Mouse (Mus musculus): ENCODE measurements around the gene Gstm3. TPM values are rescaled to one million over a fixed set of nuclear protein-coding genes. Genes with fewer than 3 reads are reported as not detected.

Gstm3 gene
- polyA plus RNA-seq, 1 experiment = not detected

GRCm38 (mm10) chr3:107939403-107939802 lies 29.7 kb downstream of the Gstm3 start:
- no peak for TF ChIP-seq GATA1 (IDR thresholded peaks at IDR 0.05; ENCODE audit: low read length)

DNA sequence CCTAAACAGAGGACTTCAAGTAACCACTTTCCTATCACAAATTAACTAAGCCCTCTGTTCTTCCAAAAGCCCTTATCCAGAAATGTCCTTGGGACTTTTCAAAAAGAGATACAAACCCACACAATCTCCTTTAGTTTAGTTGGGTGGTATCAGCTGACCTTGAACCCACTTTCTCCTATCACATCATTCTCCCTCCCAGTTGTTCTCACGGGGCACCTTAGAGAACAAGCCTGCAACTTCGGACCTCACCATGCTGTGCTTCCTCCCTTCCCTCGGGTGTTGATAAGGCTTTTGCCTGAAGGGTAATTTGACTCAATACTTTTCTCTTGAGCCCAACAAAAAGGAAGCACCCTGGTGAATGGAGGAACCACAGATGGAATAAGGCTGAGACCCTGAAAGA lies 33.2 kb downstream of the Gstm3 start:
- TF ChIP-seq GATA1 (IDR thresholded peaks at IDR 0.05; ENCODE audit: low read length) = no peak

- no peak for TF ChIP-seq GATA1 (IDR thresholded peaks at IDR 0.05; ENCODE audit: low read length)
Measured at GRCm38 (mm10) chr3:107935268-107935667, 33.8 kb downstream of the Gstm3 start.

DNA sequence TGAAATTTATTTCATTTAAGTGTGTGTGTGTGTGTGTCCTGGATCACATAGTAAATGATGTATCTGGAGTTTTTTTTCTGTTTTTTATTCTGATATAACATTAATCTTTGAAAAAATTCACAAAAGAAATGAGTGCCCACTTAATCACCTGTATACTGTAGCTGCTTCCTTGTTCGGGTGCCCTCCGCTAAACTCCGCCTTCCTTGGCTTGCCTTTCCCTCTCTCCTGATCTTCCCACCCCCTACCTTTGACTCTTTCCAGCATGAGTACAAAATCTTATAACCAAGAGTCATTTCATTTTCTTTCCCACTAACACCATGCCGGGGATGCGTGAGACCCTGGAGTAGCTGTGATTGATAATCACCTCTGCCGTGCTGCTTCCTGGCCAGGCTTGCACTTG lies 37.0 kb downstream of the Gstm3 start:
- TF ChIP-seq GATA1 (IDR thresholded peaks at IDR 0.05; ENCODE audit: low read length) = no peak

DNA sequence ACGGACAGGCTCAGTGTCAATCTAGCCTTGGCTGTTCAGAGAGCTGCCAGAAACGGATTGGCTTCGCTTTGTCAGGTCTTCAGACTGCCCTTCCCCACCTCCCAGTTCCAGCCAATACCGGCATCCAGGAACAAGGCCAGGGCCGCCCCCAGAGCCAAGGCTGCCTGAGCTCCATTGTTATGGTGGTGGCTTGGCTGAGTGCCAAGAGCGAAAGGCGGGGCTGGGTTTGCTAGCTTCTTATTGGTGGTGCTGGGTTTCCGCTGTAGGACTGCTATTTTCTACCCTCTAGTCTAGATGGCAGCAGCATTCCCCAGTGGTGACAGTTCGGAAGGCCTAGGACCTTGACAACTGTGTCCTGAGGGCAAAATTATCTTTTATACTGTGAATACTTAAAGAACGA lies 37.4 kb downstream of the Gstm3 start, which contains the start of gene Gstm7:
Gene Gstm7 (minus strand): TSS at position 148 of the 400 bp plus-strand sequence.
- TF ChIP-seq GATA1 (IDR thresholded peaks at IDR 0.05; ENCODE audit: low read length) = no peak

- TF ChIP-seq GATA1 (IDR thresholded peaks at IDR 0.05; ENCODE audit: low read length) = no peak
Measured at GRCm38 (mm10) chr3:107931134-107931533, 37.9 kb downstream of the Gstm3 start.

DNA sequence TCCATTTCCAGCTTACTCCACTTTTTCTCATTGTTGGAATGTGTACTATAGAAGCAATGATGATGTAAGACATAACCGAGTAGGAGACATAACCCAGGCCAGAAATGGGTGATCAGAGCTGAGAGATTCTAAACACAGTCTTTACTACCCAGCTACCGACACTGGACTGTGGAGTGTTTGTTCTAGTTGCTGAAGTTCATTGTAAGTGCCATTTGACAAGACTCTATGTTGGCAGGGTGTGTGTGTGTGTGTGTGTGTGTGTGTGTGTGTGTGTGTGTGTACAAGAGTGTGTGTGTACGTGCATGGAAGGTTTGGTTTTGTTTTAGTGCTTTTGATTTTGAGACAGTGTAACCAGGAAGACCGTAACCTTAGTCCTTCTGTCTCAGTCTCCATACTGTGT lies 39.4 kb downstream of the Gstm3 start:
- no peak for TF ChIP-seq GATA1 (IDR thresholded peaks at IDR 0.05; ENCODE audit: low read length)

DNA sequence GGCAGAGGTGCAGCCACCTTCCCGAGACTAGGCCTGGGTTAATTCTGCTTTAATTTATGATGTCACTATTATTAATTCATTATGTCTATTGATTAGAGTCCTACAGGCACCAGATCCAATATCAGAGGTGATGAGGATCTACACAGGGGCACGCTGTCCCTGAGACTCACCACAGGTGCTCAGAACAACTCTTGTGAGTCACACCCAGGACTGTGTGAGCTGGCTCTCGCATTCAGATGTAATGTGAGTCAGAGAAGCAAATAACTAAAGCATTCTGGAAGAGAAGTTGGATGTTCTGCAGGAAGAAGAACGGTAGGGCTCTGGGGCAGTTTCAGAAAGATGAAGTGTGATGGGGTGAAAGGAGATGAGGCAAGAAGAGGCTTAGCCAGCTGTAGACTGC lies 39.8 kb downstream of the Gstm3 start:
- TF ChIP-seq GATA1 (IDR thresholded peaks at IDR 0.05; ENCODE audit: low read length) = no peak

DNA sequence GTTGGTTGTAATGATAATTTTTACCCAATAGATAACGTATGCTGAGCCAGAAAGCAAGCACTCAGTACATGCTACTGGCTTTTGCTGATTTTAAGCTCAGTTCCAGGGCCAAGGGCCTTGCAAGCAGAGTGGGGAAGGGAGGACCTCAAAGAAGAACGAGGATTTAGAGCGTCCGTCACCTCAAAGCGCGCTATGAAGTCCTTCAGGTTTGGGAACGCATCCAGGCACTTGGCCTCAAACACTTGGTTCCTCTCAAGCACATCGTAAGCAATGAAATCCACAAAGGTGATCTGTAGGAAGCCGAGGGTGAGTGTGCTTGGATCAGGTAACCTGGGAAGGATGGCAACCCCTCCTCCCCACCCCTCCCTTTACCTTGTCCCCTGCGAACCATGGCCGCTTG lies 40.4 kb downstream of the Gstm3 start:
- no peak for TF ChIP-seq GATA1 (IDR thresholded peaks at IDR 0.05; ENCODE audit: low read length)

- TF ChIP-seq GATA1 (IDR thresholded peaks at IDR 0.05; ENCODE audit: low read length) = no peak
Measured at GRCm38 (mm10) chr3:107927841-107928240, 41.2 kb downstream of the Gstm3 start.

- no peak for TF ChIP-seq GATA1 (IDR thresholded peaks at IDR 0.05; ENCODE audit: low read length)
Measured at GRCm38 (mm10) chr3:107925335-107925734, 43.7 kb downstream of the Gstm3 start.

GRCm38 (mm10) chr3:107920348-107920747 lies 48.7 kb downstream of the Gstm3 start:
- no peak for TF ChIP-seq GATA1 (IDR thresholded peaks at IDR 0.05; ENCODE audit: low read length)

GRCm38 (mm10) chr3:107917783-107918408 lies 51.2 kb downstream of the Gstm3 start:
- TF ChIP-seq GATA1 (IDR thresholded peaks at IDR 0.05; ENCODE audit: low read length) = no peak

DNA sequence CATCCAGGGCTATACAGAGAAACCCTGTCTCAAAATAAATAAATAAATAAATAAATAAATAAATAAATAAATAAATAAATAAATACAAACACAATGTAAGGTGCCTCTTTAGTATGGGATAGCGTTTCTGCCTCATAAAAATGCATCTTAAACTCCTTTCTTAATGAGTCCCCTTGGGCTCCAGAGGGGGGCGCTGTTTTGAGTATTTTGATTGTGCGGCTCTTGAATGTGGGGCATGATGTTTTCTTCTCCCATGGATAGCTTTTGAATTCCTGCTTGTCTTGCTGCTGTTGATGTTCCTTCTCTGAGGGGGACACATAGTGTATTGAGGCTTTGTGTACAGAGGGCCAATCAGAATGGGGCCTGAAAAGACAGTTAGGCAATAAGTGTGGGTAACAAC lies 52.0 kb downstream of the Gstm3 start:
- no peak for TF ChIP-seq GATA1 (IDR thresholded peaks at IDR 0.05; ENCODE audit: low read length)

GRCm38 (mm10) chr3:107916674-107917073 lies 52.4 kb downstream of the Gstm3 start:
- TF ChIP-seq GATA1 (IDR thresholded peaks at IDR 0.05; ENCODE audit: low read length) = no peak

Other genes starting within 250 kb of the Gstm3 start
- not detected in 2 replicates for gene Csf1, start 208.8 kb downstream of the Gstm3 start, polyA plus RNA-seq (2012)
- not detected in 2 replicates for gene Eps8l3, start 92.1 kb downstream of the Gstm3 start, polyA plus RNA-seq (2012)
- not detected in 2 replicates for gene Gstm5, start 73.5 kb downstream of the Gstm3 start, polyA plus RNA-seq (2012)
- gene Gstm7, start 37.5 kb downstream of the Gstm3 start, polyA plus RNA-seq (2012) = not detected in 2 replicates
- not detected in 2 replicates for gene Gstm6, start 25.5 kb downstream of the Gstm3 start, polyA plus RNA-seq (2012)
- gene Gstm2, start 17.2 kb upstream of the Gstm3 start, polyA plus RNA-seq (2012) = not detected in 2 replicates
- 0.24 and 0.26 TPM in 2 replicates for gene Gstm1, start 48.7 kb upstream of the Gstm3 start, polyA plus RNA-seq (2012)
- not detected in 2 replicates for gene Gstm4, start 75.6 kb upstream of the Gstm3 start, polyA plus RNA-seq (2012)
- gene Ampd2, start 117.4 kb upstream of the Gstm3 start, polyA plus RNA-seq (2012) = 275 and 347 TPM in 2 replicates
- gene Gnat2, start 123.5 kb upstream of the Gstm3 start, polyA plus RNA-seq (2012) = 0.23 and 0.65 TPM in 2 replicates
- gene Gnai3, start 176.9 kb upstream of the Gstm3 start, polyA plus RNA-seq (2012) = 28.4 and 45.9 TPM in 2 replicates
- not detected in 2 replicates for gene Gpr61, start 185.6 kb upstream of the Gstm3 start, polyA plus RNA-seq (2012)
- 1.8 TPM in 2 replicates for gene Amigo1, start 217.1 kb upstream of the Gstm3 start, polyA plus RNA-seq (2012)
- gene Cyb561d1, start 231.9 kb upstream of the Gstm3 start, polyA plus RNA-seq (2012) = 2.4 and 3.0 TPM in 2 replicates
- gene Atxn7l2, start 241.7 kb upstream of the Gstm3 start, polyA plus RNA-seq (2012) = 21.6 and 23.2 TPM in 2 replicates